Mouse (Mus musculus): ENCODE measurements around the gene Upf2.

GRCm38 (mm10) chr2:5906092-5906491 lies 45.2 kb upstream of the Upf2 start:
- TF ChIP-seq CTCF (IDR thresholded peaks at IDR 0.05; ENCODE audit: borderline replicate concordance, control insufficient read depth, extremely low read depth, insufficient read depth, low read length, poor library complexity) (no peak), POLR2A (IDR thresholded peaks at IDR 0.05; ENCODE audit: control insufficient read depth, extremely low read depth, insufficient read depth, low read length, poor library complexity) (no peak)
